In the genomic region with DNA sequence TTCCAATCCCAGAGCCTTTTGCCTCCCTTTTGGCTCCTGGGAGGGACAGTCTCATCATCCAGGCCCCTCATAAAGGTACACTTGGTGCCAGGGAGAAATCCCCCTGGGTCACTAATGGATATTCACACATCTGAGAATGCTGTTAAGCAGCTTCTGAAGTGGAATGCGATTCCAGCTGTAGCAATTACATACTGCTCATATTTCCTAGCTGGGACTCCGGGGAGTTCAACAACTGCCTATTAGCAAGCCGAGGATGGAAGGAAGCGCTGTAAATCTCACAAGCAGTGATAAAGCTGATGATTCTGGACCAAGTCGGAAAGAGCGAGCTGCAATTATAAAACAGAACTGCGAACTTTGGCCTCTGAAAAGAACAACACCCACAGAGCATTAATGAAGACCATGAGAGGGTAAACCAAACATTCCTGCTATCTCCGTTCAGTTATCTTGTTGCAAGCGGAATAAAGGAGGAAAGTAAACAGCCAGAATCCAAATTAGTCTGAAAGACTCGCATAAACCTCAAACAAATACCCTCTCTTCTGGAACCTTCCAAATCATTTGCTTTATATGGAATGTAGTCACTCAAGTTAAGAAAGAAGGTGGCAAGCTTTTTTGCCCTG, we compare ENCODE assay signal across 8 mouse cellular contexts.
DNase-seq lines count a peak whose midpoint lies in the region; ATAC-seq lines count a peak whose summit lies in the region.

No protein-coding gene starts in this region.

- peak overlapping the region; percentile 22; the same call in 1 of the 2 replicates for H3K9ac ChIP-seq in heart, embryonic 11.5 days (ENCODE audit: low read depth, low read length)

- no peak for ATAC-seq in heart, embryonic 11.5 days (replicated peaks; ENCODE audit: insufficient number of reproducible peaks, low FRiP score, low TSS enrichment)
- peak; percentile 10 for ATAC-seq in megakaryocyte, adult 5-6 weeks (ENCODE audit: poor library complexity, severe bottlenecking)

- H3K36me3 ChIP-seq in heart, embryonic 11.5 days (ENCODE audit: control insufficient read depth, insufficient read depth, low read length): no peaks in the 10 kb centered on the region

- DNase-seq in urinary bladder, postnatal 14 days (ENCODE audit: low spot score): peak; percentile 7
- no peak for DNase-seq in urinary bladder, postnatal 10 days (ENCODE audit: low spot score)
- peak; percentile 43 for DNase-seq in kidney, adult 9 months
- DNase-seq in frontal cortex, postnatal 10 days (ENCODE audit: low spot score in 2 of 2): no peak
- DNase-seq in right cerebral cortex, postnatal 10 days (ENCODE audit: low spot score in 2 of 2): no peak
- no peak for DNase-seq in cerebellum, postnatal 14 days

- H3K4me2 ChIP-seq in heart, embryonic 11.5 days: peak overlapping the region; percentile 49

- no peaks in the 10 kb centered on the region for H3K27me3 ChIP-seq in heart, embryonic 11.5 days (ENCODE audit: control insufficient read depth, insufficient read depth, low read length)

- H3K4me1 ChIP-seq in heart, embryonic 11.5 days (ENCODE audit: control insufficient read depth, insufficient read depth, low read length): no peaks in the 10 kb centered on the region

- H3K4me3 ChIP-seq in heart, embryonic 11.5 days (ENCODE audit: low read depth, low read length): no peak overlapping the region

- 21% methylated on average over 10 of the region's 10 CpGs for WGBS in heart, embryonic 11.5 days (ENCODE audit: insufficient replicate concordance)

- H3K27ac ChIP-seq in heart, embryonic 11.5 days (ENCODE audit: low read depth, low read length): peak overlapping the region; percentile 64

- no peaks in the 10 kb centered on the region for H3K9me3 ChIP-seq in heart, embryonic 11.5 days (replicated peaks; ENCODE audit: control insufficient read depth, low read length)

Comparison
In these comparisons a context has a peak if more than half of its experiments do, and no peak if none do; other contexts are left out.
1. DNase-seq: peak in urinary bladder, postnatal 14 days (single experiment) and kidney, adult 9 months (single experiment); none in urinary bladder, postnatal 10 days (single experiment), frontal cortex, postnatal 10 days (0 of 2), right cerebral cortex, postnatal 10 days (0 of 2) and cerebellum, postnatal 14 days (0 of 2).